Mouse (Mus musculus) forebrain, embryonic 11.5 days (tissue): ENCODE data around the gene Rpl22l1. TPM values are rescaled to one million over a fixed set of nuclear protein-coding genes. Genes with fewer than 3 reads are reported as not detected.
"Not testable (repeated sequence)": the region's sequence is repeated elsewhere in the genome, so short reads cannot be mapped to it uniquely, and the experiment has no call there.

Source experiments
- ATAC-seq: fragments of 200-750 bp; cut with Nextera tagmentation; replicated peaks from 2 replicates; pipeline ENCODE4 v1.8.0; 2017; ENCODE audit warnings: moderate TSS enrichment; ENCODE audit not compliant: low FRiP score
- DNase-seq: peaks from one replicate; pipeline ENCODE4 v3.0.0-alpha.2; 2017; ENCODE audit warnings: low spot score
- H3K27ac ChIP-seq: fragments of 300-500 bp; sonication (generic); 2 replicates; pipeline ENCODE4 v1.5.1; 2014; ENCODE audit warnings: low read depth, low read length
- H3K27me3 ChIP-seq: fragments of 300-500 bp; sonication (generic); 2 replicates; pipeline ENCODE4 v1.6.1; 2014; ENCODE audit warnings: mild to moderate bottlenecking, low read length, mixed read lengths; ENCODE audit not compliant: control insufficient read depth, insufficient read depth
- H3K36me3 ChIP-seq: fragments of 300-500 bp; sonication (generic); 2 replicates; pipeline ENCODE4 v1.6.1; 2014; ENCODE audit warnings: mild to moderate bottlenecking, low read length, moderate library complexity, mixed read lengths; ENCODE audit not compliant: control insufficient read depth, insufficient read depth
- H3K4me1 ChIP-seq: fragments of 300-500 bp; sonication (generic); replicated peaks from 2 replicates; pipeline ENCODE4 v1.6.1; 2014; ENCODE audit warnings: low read length, mixed read lengths; ENCODE audit not compliant: control insufficient read depth, insufficient read depth
- H3K4me2 ChIP-seq: fragments of 300-500 bp; sonication (generic); 2 replicates; pipeline ENCODE4 v1.6.1; 2014; ENCODE audit warnings: low read depth, mild to moderate bottlenecking, low read length, moderate library complexity, mixed read lengths; ENCODE audit not compliant: severe bottlenecking
- H3K4me3 ChIP-seq: fragments of 300-500 bp; sonication (generic); 2 replicates; pipeline ENCODE4 v1.5.1; 2014; ENCODE audit warnings: low read depth, low read length
- H3K9ac ChIP-seq: fragments of 300-500 bp; sonication (generic); 2 replicates; pipeline ENCODE4 v1.6.1; 2014; ENCODE audit warnings: low read length
- H3K9me3 ChIP-seq: fragments of 300-500 bp; sonication (generic); 2 replicates; pipeline ENCODE4 v1.6.1; 2016; ENCODE audit warnings: low read length, mixed read lengths; ENCODE audit not compliant: control insufficient read depth
- WGBS: fragments of 180-500 bp; shearing (Covaris S2); extraction: QIAGEN DNeasy Blood & Tissue Kit; methylation state at CpG from one replicate; pipeline ENCODE4 v1.1.7; 2014; 5-methylcytosine and 5-hydroxymethylcytosine counted together
- polyA plus RNA-seq: library from polyadenylated mRNA; unstranded; fragments of >200 nt; fragmentation: Nextera tagmentation; extraction: Ambion mirVana; gene quantifications from 2 replicates; pipeline ENCODE4 v1.2.1, GENCODE M21; 2014

Rpl22l1 gene
- polyA plus RNA-seq, 1 experiment from 2014 or later = 379 TPM

- not testable (repeated sequence) for H3K9me3 ChIP-seq, ATAC-seq, H3K27ac ChIP-seq, H3K4me1 ChIP-seq, DNase-seq, H3K27me3 ChIP-seq, H3K36me3 ChIP-seq, H3K4me3 ChIP-seq, H3K4me2 ChIP-seq, H3K9ac ChIP-seq
- 95% methylated on average over 3 of the region's 3 CpGs for WGBS
Observed at GRCm38 (mm10) chr3:28852174-28852573, 46.9 kb downstream of the Rpl22l1 start.

Other genes starting within 250 kb of the Rpl22l1 start
- gene Slc2a2, start 107.5 kb upstream of the Rpl22l1 start, polyA plus RNA-seq = 0.12 TPM in 1 of 2 replicates, not detected in the other
- 17.3 and 17.7 TPM in 2 replicates for gene Eif5a2, start 24.2 kb upstream of the Rpl22l1 start, polyA plus RNA-seq
- not detected in 2 replicates for gene Gm1527, start 87.2 kb downstream of the Rpl22l1 start, polyA plus RNA-seq